In genomic region chr6:99094339-99094989, GRCm38 (mm10) we compare ENCODE assay signal across 7 mouse cellular contexts.
DNase-seq lines count a peak whose midpoint lies in the region; ATAC-seq and TF ChIP-seq lines count a peak whose summit lies in the region.

No protein-coding gene starts in this region.

- no peak for DNase-seq in thymus, adult 2 months
- no peak for DNase-seq in thymus, postnatal 0 days (ENCODE audit: low spot score)
- peak; percentile 17 for DNase-seq in embryonic facial prominence, embryonic 14.5 days (ENCODE audit: low spot score)
- DNase-seq in lung, adult 2 months, result peak; percentile 39
- no peak for DNase-seq in ovary, postnatal 36 days (ENCODE audit: low spot score)
- no peak for DNase-seq in cerebellum, adult 18-20 months

- peak overlapping the region; percentile 27; the same call in 1 of the 2 replicates for H3K9ac ChIP-seq in embryonic facial prominence, embryonic 14.5 days (ENCODE audit: low read depth, low read length)
- no peak overlapping the region for H3K9ac ChIP-seq in hindbrain, embryonic 15.5 days

- peak overlapping the region; percentile 56 for H3K4me2 ChIP-seq in embryonic facial prominence, embryonic 14.5 days (ENCODE audit: low read depth, low read length)
- H3K4me2 ChIP-seq in hindbrain, embryonic 15.5 days, result peak overlapping the region; percentile 33

- peaks cover 20% of the 10 kb centered on the region for H3K4me1 ChIP-seq in thymus, adult 2 months (replicated peaks; ENCODE audit: control insufficient read depth, insufficient read depth, low read length)
- H3K4me1 ChIP-seq in embryonic facial prominence, embryonic 14.5 days (ENCODE audit: control insufficient read depth, insufficient read depth, low read length), result peaks cover 26% of the 10 kb centered on the region
- H3K4me1 ChIP-seq in hindbrain, embryonic 15.5 days (replicated peaks), result peaks cover 33% of the 10 kb centered on the region
- peaks cover 6% of the 10 kb centered on the region for H3K4me1 ChIP-seq in lung, adult 2 months (ENCODE audit: control insufficient read depth, insufficient read depth, low read length)

- ATAC-seq in embryonic facial prominence, embryonic 14.5 days (ENCODE audit: low read depth), result no peak
- ATAC-seq in hindbrain, embryonic 15.5 days (ENCODE audit: low FRiP score, low read depth), result no peak

- 0 out of 2 replicates have a peak overlapping the region, but pooled peaks have one; percentile 16 for H3K27ac ChIP-seq in thymus, adult 2 months (ENCODE audit: control insufficient read depth, insufficient read depth, low read length)
- 0 out of 2 replicates have a peak overlapping the region, but pooled peaks have one; percentile 33 for H3K27ac ChIP-seq in embryonic facial prominence, embryonic 14.5 days (replicated peaks; ENCODE audit: low read depth, low read length)
- H3K27ac ChIP-seq in hindbrain, embryonic 15.5 days (replicated peaks), result no peak overlapping the region

- TF ChIP-seq CTCF in thymus, adult 2 months (IDR thresholded peaks at IDR 0.05; ENCODE audit: borderline replicate concordance, control insufficient read depth, extremely low read depth, insufficient read depth, low read length, poor library complexity), result no peak
- TF ChIP-seq CTCF in lung, adult 2 months (IDR thresholded peaks at IDR 0.05; ENCODE audit: insufficient read depth, low read length), result no peak

- H3K36me3 ChIP-seq in thymus, adult 2 months (ENCODE audit: control insufficient read depth, insufficient read depth, low read length), result no peaks in the 10 kb centered on the region
- no peaks in the 10 kb centered on the region for H3K36me3 ChIP-seq in embryonic facial prominence, embryonic 14.5 days (ENCODE audit: control insufficient read depth, insufficient read depth, low read length)
- no peaks in the 10 kb centered on the region for H3K36me3 ChIP-seq in hindbrain, embryonic 15.5 days

- H3K9me3 ChIP-seq in embryonic facial prominence, embryonic 14.5 days (ENCODE audit: control insufficient read depth, low read length), result no peaks in the 10 kb centered on the region
- no peaks in the 10 kb centered on the region for H3K9me3 ChIP-seq in hindbrain, embryonic 15.5 days

- WGBS in thymus, adult 2 months, result 76% methylated on average over 10 of the region's 10 CpGs
- 24% methylated on average over 10 of the region's 10 CpGs for WGBS in embryonic facial prominence, embryonic 14.5 days
- 20% methylated on average over 10 of the region's 10 CpGs for WGBS in hindbrain, embryonic 15.5 days
- 22% methylated on average over 10 of the region's 10 CpGs for WGBS in lung, adult 2 months

- H3K27me3 ChIP-seq in thymus, adult 2 months (ENCODE audit: control insufficient read depth, insufficient read depth, low read length), result no peaks in the 10 kb centered on the region
- no peaks in the 10 kb centered on the region for H3K27me3 ChIP-seq in embryonic facial prominence, embryonic 14.5 days (replicated peaks; ENCODE audit: control insufficient read depth, insufficient read depth, low read length)
- H3K27me3 ChIP-seq in hindbrain, embryonic 15.5 days, result peaks cover 9% of the 10 kb centered on the region; the same call in 1 of the 2 replicates

- no peak for TF ChIP-seq POLR2A in thymus, adult 2 months (IDR thresholded peaks at IDR 0.05; ENCODE audit: control insufficient read depth, extremely low read depth, insufficient read depth, low read length, poor library complexity)
- TF ChIP-seq POLR2A in lung, adult 2 months (IDR thresholded peaks at IDR 0.05; ENCODE audit: borderline replicate concordance, extremely low read depth, low read depth, low read length), result peak; percentile 38; the same call in 1 of the 2 replicates

- H3K4me3 ChIP-seq in thymus, adult 2 months (ENCODE audit: control insufficient read depth, insufficient read depth, low read length), result peak overlapping the region; percentile 27
- H3K4me3 ChIP-seq in embryonic facial prominence, embryonic 14.5 days (ENCODE audit: low read depth, low read length), result peak overlapping the region; percentile 23; the same call in 1 of the 2 replicates
- H3K4me3 ChIP-seq in hindbrain, embryonic 15.5 days, result no peak overlapping the region
- H3K4me3 ChIP-seq in lung, adult 2 months (replicated peaks; ENCODE audit: extremely low read depth, low read depth, low read length), result peak overlapping the region; percentile 4

Comparison
In these comparisons a context has a peak if more than half of its experiments do, and no peak if none do; other contexts are left out.
1. DNase-seq: peak in embryonic facial prominence, embryonic 14.5 days (single experiment) and lung, adult 2 months (single experiment); none in thymus, adult 2 months (single experiment), thymus, postnatal 0 days (single experiment), ovary, postnatal 36 days (single experiment) and cerebellum, adult 18-20 months (0 of 2).